Mouse (Mus musculus) stomach, adult 2 months (tissue): ENCODE measurements around the gene Sf3a3. TPM values are rescaled to one million over a fixed set of nuclear protein-coding genes. Genes with fewer than 3 reads are reported as not detected.

Experiments
- polyA plus RNA-seq: library from polyadenylated mRNA; depleted of rRNA; stranded (reverse); fragments of >200 nt; gene quantifications from 2 replicates; pipeline ENCODE4 v1.2.3, GENCODE M21; 2012; rRNA removed

The Sf3a3 gene
- polyA plus RNA-seq, result 2.1 and 2.4 TPM in 2 replicates

GRCm38 (mm10) chr4:124714545-124715481 is at the start of gene Sf3a3:
Sf3a3 (plus strand) TSS chr4:124714776.

GRCm38 (mm10) chr4:124693135-124693894 is 21.3 kb upstream of the Sf3a3 start, which contains the start of gene Utp11:
Utp11 (minus strand) TSS chr4:124693600.

GRCm38 (mm10) chr4:124700248-124700971 is 14.2 kb upstream of the Sf3a3 start, which contains the start of gene Fhl3:
Fhl3 (plus strand) TSS chr4:124700701.

GRCm38 (mm10) chr4:124741376-124742343 is 27.1 kb downstream of the Sf3a3 start, which contains the start of gene Inpp5b:
Inpp5b (plus strand) TSS chr4:124741850.

Other genes with a start within 250 kb of the Sf3a3 start
- not detected in 2 replicates for gene 3100002H09Rik, start 104.0 kb upstream of the Sf3a3 start, polyA plus RNA-seq
- gene Pou3f1, start 58.0 kb upstream of the Sf3a3 start, polyA plus RNA-seq, result 0.76 and 1.7 TPM in 2 replicates
- gene Utp11, start 21.2 kb upstream of the Sf3a3 start, polyA plus RNA-seq, result 0.92 and 1.8 TPM in 2 replicates
- gene Fhl3, start 14.1 kb upstream of the Sf3a3 start, polyA plus RNA-seq, result 28.0 and 43.1 TPM in 2 replicates
- gene Inpp5b, start 27.1 kb downstream of the Sf3a3 start, polyA plus RNA-seq, result 12.7 and 14.2 TPM in 2 replicates
- 2.1 TPM in 2 replicates for gene Mtf1, start 87.3 kb downstream of the Sf3a3 start, polyA plus RNA-seq
- gene Yrdc, start 135.9 kb downstream of the Sf3a3 start, polyA plus RNA-seq, result 16.7 and 25.2 TPM in 2 replicates
- 20.4 and 33.6 TPM in 2 replicates for gene 1110065P20Rik, start 136.4 kb downstream of the Sf3a3 start, polyA plus RNA-seq
- gene Maneal, start 147.4 kb downstream of the Sf3a3 start, polyA plus RNA-seq, result 0.37 and 0.65 TPM in 2 replicates
- not detected in 2 replicates for gene Epha10, start 166.1 kb downstream of the Sf3a3 start, polyA plus RNA-seq
- 5.5 and 9.2 TPM in 2 replicates for gene 9930104L06Rik, start 222.3 kb downstream of the Sf3a3 start, polyA plus RNA-seq
- gene Cdca8, start 224.5 kb downstream of the Sf3a3 start, polyA plus RNA-seq, result 8.1 and 8.8 TPM in 2 replicates